Mouse (Mus musculus) kidney, adult 2 months (tissue): Measurements from ENCODE around the gene Glipr1. TPM values are rescaled to one million over a fixed set of nuclear protein-coding genes. Genes with fewer than 3 reads are reported as not detected.

ENCODE experiments used
- DNase-seq: peaks from one replicate; pipeline ENCODE4 v3.0.0; 2021
- H3K27ac ChIP-seq: fragments of 200-500 bp; 2 replicates; pipeline ENCODE4 v1.5.1; 2012; ENCODE audit warnings: low read depth, low read length, control low read depth, inconsistent platforms; ENCODE audit not compliant: insufficient read depth
- H3K27me3 ChIP-seq: fragments of 200-500 bp; replicated peaks from 2 replicates; pipeline ENCODE4 v1.6.1; 2012; ENCODE audit warnings: mild to moderate bottlenecking, moderate library complexity, low read length, inconsistent platforms; ENCODE audit not compliant: control insufficient read depth, insufficient read depth
- H3K36me3 ChIP-seq: fragments of 200-500 bp; 2 replicates; pipeline ENCODE4 v1.6.1; 2012; ENCODE audit warnings: mild to moderate bottlenecking, moderate library complexity, low read length, inconsistent platforms; ENCODE audit not compliant: control insufficient read depth, insufficient read depth
- H3K4me1 ChIP-seq: fragments of 200-500 bp; 2 replicates; pipeline ENCODE4 v1.6.1; 2011; ENCODE audit warnings: low read length; ENCODE audit not compliant: control insufficient read depth, insufficient read depth
- H3K4me3 ChIP-seq: fragments of 200-500 bp; 2 replicates; pipeline ENCODE4 v1.5.1; 2011; ENCODE audit warnings: mild to moderate bottlenecking, low read depth, low read length, control low read depth; ENCODE audit not compliant: insufficient read depth
- CTCF ChIP-seq: fragments of 200-500 bp; conservative IDR thresholded peaks from 2 replicates; pipeline ENCODE4 v1.5.1; 2011; ENCODE audit warnings: low read depth, mild to moderate bottlenecking, control low read depth, low read length, moderate library complexity, mixed read lengths; ENCODE audit not compliant: insufficient read depth, insufficient read length
- POLR2A ChIP-seq: fragments of 200-500 bp; IDR thresholded peaks from one replicate; pipeline ENCODE4 v1.6.1; 2011; ENCODE audit warnings: low read depth, low read length, control low read depth
- WGBS: fragments of 180-500 bp; shearing (Covaris S2); methylation state at CpG from one replicate; pipeline ENCODE4 v1.1.7; 2018; 5-methylcytosine and 5-hydroxymethylcytosine counted together
- polyA plus RNA-seq: library from polyadenylated mRNA; depleted of rRNA; stranded (reverse); fragments of >200 nt; gene quantifications from 2 replicates; pipeline ENCODE4 v1.2.3, GENCODE M21; 2012

The Glipr1 gene
- polyA plus RNA-seq, 1 experiment, result 4.9 TPM

GRCm38 (mm10) chr10:111995803-111996548, 6.5 kb downstream of the Glipr1 start:
- H3K27ac ChIP-seq, result no peak overlapping the region
- WGBS, result 88% methylated on average over 11 of the region's 11 CpGs
- H3K36me3 ChIP-seq, result no peaks in the 10 kb centered on the region
- H3K4me1 ChIP-seq, result no peaks in the 10 kb centered on the region
- no peak for TF ChIP-seq POLR2A
- TF ChIP-seq CTCF, result no peak
- no peaks in the 10 kb centered on the region for H3K27me3 ChIP-seq
- DNase-seq, result no peak
- no peak overlapping the region for H3K4me3 ChIP-seq

GRCm38 (mm10) chr10:111986453-111986852, 16.0 kb downstream of the Glipr1 start:
- DNase-seq, result no peak
- H3K27ac ChIP-seq, result no peak overlapping the region
- H3K27me3 ChIP-seq, result no peaks in the 10 kb centered on the region
- 81% methylated on average over 6 of the region's 6 CpGs for WGBS
- H3K36me3 ChIP-seq, result peaks cover 7% of the 10 kb centered on the region
- H3K4me3 ChIP-seq, result no peak overlapping the region
- TF ChIP-seq CTCF (no peak), POLR2A (no peak)
- H3K4me1 ChIP-seq, result no peaks in the 10 kb centered on the region

- no peak overlapping the region for H3K4me3 ChIP-seq
- peaks cover 7% of the 10 kb centered on the region for H3K36me3 ChIP-seq
- H3K4me1 ChIP-seq, result no peaks in the 10 kb centered on the region
- no peak for DNase-seq
- TF ChIP-seq CTCF (no peak), POLR2A (no peak)
- 87% methylated on average over 5 of the region's 5 CpGs for WGBS
- H3K27me3 ChIP-seq, result no peaks in the 10 kb centered on the region
- H3K27ac ChIP-seq, result no peak overlapping the region
These were observed 19.4 kb downstream of the Glipr1 start for GRCm38 (mm10) chr10:111983070-111983469.

GRCm38 (mm10) chr10:111977584-111977983, 24.8 kb downstream of the Glipr1 start:
- H3K36me3 ChIP-seq, result no peaks in the 10 kb centered on the region; the same call in 1 of the 2 replicates
- peaks cover 3% of the 10 kb centered on the region; the same call in 1 of the 2 replicates for H3K4me1 ChIP-seq
- DNase-seq, result peak; percentile 67
- no peak overlapping the region for H3K4me3 ChIP-seq
- H3K27me3 ChIP-seq, result no peaks in the 10 kb centered on the region
- 32% methylated on average over 5 of the region's 5 CpGs for WGBS
- TF ChIP-seq POLR2A (no peak), CTCF (peak; percentile 91)
- H3K27ac ChIP-seq, result no peak overlapping the region

GRCm38 (mm10) chr10:111972542-111973361, 29.7 kb downstream of the Glipr1 start, which contains the start of gene Krr1:
Krr1 (plus strand) TSS chr10:111972664.
- no peaks in the 10 kb centered on the region; the same call in 1 of the 2 replicates for H3K36me3 ChIP-seq
- peak within 1 kb of the TSS; percentile 94 for H3K4me3 ChIP-seq
- peaks cover 3% of the 10 kb centered on the region; the same call in 1 of the 2 replicates for H3K4me1 ChIP-seq
- TF ChIP-seq POLR2A (peak; percentile 25), CTCF (no peak)
- H3K27ac ChIP-seq, result peak within 1 kb of the TSS; percentile 48
- no peaks in the 10 kb centered on the region for H3K27me3 ChIP-seq
- DNase-seq, result peak; percentile 96
- WGBS, result under 1% methylated on average over 51 of the region's 51 CpGs

GRCm38 (mm10) chr10:111971929-111972328, 30.5 kb downstream of the Glipr1 start:
- no peak for DNase-seq
- H3K36me3 ChIP-seq, result no peaks in the 10 kb centered on the region
- 81% methylated on average over 3 of the region's 3 CpGs for WGBS
- no peaks in the 10 kb centered on the region for H3K27me3 ChIP-seq
- no peak overlapping the region for H3K4me3 ChIP-seq
- TF ChIP-seq CTCF (no peak), POLR2A (no peak)
- H3K4me1 ChIP-seq, result peaks cover 3% of the 10 kb centered on the region; the same call in 1 of the 2 replicates
- H3K27ac ChIP-seq, result no peak overlapping the region

GRCm38 (mm10) chr10:111966394-111966793, 36.0 kb downstream of the Glipr1 start:
- no peak for DNase-seq
- H3K4me3 ChIP-seq, result no peak overlapping the region
- 48% methylated on average over 4 of the region's 4 CpGs for WGBS

More at GRCm38 (mm10) chr10:111966394-111966793, 36.0 kb downstream of the Glipr1 start:
- no peaks in the 10 kb centered on the region for H3K4me1 ChIP-seq
- no peak overlapping the region for H3K27ac ChIP-seq
- no peak for TF ChIP-seq POLR2A
- TF ChIP-seq CTCF, result no peak
- no peaks in the 10 kb centered on the region for H3K27me3 ChIP-seq
- no peaks in the 10 kb centered on the region for H3K36me3 ChIP-seq
